Mouse (Mus musculus) bone marrow, adult 2 months (tissue): ENCODE measurements around the gene Kcnc1.

Experiments used
- CTCF ChIP-seq: fragments of 200-500 bp; IDR thresholded peaks from 2 replicates; pipeline ENCODE4 v1.5.1; 2011; ENCODE audit warnings: low read length, control low read depth; ENCODE audit not compliant: control insufficient read depth, insufficient read depth
- POLR2A ChIP-seq: fragments of 200-500 bp; IDR thresholded peaks from 2 replicates; pipeline ENCODE4 v1.6.1; 2011; ENCODE audit warnings: low read depth, mild to moderate bottlenecking, control low read depth, low read length, borderline replicate concordance; ENCODE audit not compliant: control insufficient read depth

DNA sequence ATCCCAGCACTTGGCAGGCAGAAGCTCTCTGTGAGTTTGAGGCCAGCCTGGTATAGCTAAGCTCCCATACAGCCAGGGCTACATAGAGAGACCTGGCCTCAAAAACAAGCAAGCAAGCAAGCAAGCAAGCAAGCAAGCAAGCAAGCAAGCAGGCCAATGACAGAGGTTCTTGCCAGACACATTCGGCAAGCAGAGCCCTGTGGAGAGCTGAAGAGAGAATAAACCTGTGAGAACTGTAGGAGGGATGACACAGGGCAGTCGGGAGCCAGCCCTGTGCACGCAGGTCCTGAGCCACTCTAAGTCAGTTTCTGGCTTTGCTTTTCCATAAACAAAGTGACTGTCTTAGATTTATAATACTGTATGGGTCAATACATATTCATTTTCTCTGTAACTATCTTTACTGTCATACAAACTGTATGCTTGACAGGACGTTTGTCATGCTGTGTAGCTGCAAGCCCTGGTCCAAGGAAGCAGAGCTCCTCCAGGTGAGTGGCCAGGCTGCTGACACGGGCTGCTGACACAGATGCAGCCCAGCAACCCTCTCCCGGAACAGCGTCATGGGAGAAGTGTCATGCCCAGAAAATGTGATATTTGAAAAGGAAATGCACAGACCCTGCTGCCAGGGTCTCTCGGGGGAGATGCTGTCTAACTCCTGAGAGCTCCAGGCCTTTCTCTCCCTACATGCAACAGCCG lies 51.3 kb downstream of the Kcnc1 start:
- TF ChIP-seq POLR2A (no peak), CTCF (no peak)
